Mouse (Mus musculus) layer of hippocampus, adult 11-12 months (tissue): ENCODE measurements around the gene Sox10.

Source experiments
- DNase-seq: peaks from one replicate; pipeline ENCODE4 v3.0.0; 2022; ENCODE audit warnings: low spot score

Gene Sox10

DNA sequence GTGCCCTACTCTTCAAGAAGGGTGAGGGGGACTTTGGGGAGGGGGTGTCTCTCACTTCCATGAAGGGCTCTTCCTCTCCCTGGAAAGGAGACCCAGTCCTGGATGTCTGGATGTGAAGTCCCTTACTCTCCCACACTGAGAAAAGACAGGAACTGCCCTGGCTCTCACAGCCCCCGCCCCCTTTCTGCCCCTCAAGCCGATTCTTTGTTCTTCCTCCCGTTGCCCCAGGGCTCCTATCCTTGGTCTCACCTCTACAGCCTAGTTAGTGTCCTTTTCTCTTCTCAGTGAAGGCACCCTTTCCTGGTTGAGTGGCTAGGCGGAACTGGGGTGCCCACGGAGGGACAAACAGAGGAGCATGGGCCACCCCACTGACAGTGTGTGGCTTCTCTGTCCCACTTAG is at the start of gene Sox10:
Sox10 (minus strand) TSS at position 101 of the 400 bp plus-strand sequence.
- DNase-seq: no peak

DNA sequence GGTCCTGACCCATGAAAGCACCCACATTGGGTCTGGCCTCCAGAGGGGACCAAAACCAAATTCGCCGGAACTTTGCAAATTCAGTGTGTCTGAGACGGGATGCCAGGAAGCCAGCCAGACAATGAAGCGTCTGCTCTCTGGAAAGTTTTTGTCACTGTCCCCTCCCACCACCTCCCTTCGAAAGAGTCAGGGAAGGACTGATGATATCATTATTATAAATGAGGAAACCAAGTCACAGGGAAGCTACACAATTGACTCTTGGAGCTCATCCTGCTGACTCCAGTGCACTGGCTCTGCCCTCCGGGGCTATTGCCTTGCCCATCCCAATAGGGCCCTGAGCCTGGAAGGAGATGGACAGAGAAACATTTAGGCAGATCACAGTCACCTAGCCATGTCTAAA is 48.6 kb upstream of the Sox10 start:
- no peak for DNase-seq

DNA sequence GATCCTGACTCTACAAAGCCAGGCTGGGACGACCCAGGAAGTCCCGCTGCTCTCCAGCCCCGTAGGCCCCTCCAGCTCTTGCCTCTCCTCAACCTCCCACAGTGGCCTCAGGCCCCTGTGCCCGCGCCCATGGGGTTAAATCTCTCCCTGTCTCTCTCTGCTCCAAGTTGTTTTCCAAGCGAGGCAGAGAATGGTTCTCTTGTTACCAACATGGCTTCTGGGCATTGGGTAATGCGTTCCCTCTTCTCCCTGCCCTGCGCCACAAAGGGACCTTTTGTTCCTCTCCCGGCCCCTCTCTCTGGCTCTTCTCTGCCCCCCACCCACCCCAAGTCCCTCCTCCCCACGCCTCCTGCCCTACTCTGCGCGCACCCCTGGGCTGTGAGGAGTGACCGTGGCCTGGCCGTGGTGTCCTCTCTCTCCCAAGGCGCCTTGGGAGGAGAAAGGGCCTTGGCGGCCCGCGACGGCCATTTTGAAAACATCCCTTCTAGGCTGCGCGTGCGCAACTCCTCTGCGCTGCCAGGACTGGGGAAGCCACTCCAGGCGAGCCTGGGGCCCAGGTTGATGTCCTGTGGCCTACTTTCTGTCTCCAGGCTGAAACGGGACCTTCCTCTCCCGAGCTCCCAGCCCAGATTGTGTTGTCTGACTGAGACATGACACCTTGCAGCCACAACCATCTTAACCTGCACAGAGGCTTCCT is 47.9 kb upstream of the Sox10 start:
- DNase-seq: peak; percentile 52

DNA sequence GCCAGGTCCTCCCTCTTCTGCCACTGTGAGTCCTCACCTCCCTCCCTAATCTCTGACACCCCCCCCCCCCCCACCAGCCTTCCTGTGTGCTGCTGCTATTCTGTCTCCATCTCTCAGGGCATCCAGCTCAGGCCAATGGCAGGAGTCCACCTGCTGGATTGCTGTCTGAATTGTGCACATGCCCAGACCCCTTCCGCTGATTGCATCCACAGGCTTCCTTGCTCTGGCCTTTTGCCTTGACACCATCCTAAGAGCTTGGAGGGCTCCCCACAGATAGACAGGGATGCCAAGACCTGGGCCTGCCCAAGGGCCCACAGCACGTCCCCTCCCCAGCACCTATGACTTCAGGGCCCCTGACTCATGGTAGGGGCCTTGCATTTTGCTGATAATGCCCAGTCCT is 45.3 kb upstream of the Sox10 start:
- no peak for DNase-seq

DNA sequence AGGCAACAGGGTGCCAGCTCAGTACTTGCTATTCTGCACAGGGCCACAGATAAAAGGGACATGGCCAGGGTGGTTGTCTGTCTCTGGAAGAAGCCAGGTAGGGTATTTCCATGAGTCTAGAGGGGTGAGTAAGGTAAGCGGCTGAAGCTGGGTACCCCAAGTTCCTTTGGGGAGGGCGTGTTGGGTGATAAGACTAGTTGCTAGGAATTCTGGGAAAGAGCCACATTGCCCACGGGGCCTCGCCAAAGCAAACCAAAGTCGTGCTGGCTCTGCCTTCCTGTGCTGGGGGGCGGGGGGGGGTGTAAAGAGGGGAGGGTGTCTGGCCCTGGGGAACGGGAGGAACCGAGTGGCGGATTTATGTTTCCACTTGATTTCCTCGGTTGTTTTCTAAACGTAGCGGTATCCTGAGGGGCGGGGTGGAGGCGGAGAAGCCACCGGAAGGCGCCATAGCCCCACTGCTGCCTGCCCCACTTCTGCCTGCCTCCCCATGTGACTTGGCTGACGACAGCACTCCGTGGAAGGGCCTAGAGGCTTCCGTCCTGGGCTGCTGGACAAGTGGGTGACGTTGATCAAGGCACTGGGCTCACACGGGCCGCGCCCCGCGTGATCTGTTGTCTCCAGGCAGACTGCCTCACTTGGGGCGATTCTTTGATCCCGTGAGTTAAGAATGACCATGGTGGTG is 43.9 kb upstream of the Sox10 start:
- DNase-seq: peak; percentile 58

DNA sequence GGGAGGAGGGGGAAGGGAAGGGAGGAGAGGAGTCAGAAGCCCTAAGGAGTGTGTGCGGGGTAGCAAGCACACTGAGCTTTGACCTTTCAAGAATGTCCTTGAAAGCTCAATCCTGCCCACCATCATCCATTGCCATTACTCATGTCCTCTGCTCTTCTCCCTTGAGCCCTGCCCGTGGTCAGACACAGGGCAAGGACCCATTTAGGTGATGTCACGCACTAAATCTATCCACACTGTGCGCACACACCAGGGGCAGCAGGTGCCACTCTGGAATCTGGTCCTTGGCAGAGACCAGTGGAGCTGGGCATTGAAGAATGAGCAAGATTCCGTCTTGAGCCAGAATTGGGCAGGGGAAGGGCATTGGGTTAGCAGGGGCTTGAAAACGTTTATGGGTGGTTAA is 43.2 kb upstream of the Sox10 start:
- no peak for DNase-seq

DNA sequence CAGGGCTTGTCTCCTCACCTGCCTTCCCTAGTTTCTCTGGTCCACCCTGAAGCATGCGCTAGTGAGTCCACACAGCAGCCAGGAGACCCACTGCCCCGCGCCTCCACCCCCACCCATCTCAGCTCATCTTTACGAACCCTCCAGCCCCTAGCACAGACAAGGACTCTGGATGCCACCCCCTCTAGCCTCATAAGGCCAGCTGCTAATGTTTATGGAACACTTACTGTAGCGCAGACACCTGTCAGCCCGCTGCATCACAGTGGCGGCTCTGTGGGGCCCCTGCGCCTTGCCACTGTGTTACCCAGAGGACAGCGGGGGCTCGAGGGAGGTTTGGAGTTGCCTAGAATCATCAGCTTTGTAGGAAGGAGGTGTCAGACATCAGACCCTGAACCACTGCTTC is 37.5 kb upstream of the Sox10 start:
- DNase-seq: no peak

DNA sequence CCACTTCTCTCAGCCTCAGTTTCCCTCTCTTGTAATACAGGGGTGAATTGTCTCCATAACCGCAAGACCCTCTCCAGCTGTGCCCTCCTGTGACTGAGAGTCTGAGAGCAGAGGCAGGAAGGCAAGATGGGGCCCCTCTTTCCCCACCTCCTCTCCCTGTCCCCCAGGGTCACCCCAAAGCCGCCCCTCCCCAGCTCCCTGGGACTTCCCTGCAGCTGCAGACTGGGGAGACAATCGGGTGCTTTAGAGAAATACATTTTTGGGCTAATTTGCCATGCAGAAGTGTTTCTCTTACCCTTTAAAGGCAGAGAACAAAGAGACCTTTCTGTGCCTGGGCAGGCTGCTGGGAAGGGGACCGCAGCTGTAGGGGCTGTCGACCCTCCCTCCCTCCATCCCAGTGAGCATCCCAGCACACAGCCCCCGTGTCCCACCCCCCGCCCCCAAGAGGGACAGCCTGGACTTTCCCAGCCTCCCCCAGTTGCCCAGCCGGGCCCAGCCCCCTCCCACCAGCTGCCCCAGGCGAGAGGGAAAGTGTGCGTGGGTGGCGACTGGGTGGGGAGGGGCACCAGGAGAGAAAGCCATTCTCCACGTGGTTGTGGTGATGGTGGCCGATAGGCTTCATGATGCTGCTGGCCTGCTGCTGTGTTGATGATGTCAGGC is 36.6 kb upstream of the Sox10 start:
- DNase-seq: peak; percentile 57

DNA sequence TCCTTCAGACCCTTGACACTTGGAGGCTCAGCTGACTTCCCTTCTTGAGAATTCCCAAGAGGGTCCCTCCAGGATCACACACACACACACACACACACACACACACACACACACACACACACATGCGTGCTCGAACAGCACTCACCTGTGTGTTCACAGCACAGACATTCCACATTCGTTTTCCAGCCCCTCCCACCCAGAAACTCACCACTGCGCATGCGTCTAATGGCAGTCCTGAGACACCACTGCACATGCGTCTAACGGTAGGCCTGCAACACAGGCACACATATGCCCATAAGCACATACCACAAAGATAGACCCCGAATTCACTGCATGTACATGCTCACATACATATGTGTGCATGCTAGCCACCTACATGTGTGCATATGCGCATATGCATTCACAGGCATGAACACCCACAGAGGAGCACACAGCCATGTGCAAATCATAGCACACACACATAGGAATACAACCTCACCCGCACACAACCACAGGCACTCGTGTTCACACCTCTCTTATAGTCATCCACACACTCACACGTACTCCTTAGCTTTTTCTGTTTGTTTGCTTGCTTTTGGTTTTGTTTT is 34.4 kb upstream of the Sox10 start:
- DNase-seq: no peak

DNA sequence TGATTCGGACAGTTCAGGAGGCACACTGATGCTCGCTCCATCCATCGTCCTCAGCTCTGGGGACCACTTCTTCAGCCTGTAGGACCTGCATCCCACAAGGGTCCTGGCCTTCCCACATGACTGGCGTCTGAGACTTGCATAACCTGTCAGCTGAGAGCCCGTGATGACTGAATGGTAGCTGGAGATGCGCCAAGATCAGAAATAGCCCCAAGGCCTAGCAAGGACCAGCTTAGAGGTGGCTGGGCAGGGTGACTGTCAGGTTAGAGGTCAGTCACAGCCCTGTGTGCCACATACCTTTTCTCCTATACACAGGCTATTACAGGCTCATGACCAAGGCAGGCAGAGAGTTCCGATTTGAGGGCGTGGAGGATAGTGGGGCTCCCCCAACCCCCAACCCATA is 30.5 kb upstream of the Sox10 start:
- no peak for DNase-seq

DNA sequence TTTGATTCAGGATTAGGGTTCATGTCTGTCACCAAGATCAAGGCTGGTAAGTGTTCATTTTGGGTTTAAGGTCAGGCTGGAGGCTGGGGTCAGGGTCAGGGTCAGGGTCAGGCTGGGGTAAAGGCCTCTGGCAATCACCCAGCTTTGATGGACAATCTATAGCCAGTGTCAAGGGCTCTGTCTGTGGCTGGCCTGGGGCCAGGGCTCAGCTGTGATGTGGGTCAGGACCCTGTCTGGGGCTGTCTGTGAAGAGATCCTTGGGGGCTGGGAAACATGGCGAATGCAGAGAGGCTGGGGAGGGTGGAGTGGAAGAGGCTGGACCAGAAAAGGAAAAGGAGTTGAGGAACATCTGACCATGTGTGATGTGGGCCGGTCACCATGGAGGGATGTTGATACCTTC is 29.9 kb upstream of the Sox10 start:
- no peak for DNase-seq

DNA sequence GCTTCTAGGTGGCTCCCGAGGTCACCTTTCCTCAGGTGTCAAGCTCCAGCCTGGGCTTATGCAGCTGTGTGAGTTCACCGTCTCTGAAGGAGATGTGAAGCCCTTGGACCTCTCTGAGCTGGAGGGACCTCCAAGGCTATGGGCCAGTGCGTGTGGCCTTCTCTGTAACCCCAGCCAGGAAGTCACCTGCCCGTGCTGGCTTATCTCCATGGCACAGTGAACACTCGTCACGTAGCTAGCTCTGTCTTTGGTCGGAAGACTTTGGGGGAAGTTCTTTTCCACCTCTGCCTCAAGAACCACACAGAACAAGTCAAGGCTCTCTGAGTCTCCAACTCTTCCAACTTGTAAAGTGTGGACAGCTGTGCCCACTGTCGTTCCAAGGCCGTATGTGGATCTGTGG is 29.0 kb upstream of the Sox10 start:
- DNase-seq: no peak

DNA sequence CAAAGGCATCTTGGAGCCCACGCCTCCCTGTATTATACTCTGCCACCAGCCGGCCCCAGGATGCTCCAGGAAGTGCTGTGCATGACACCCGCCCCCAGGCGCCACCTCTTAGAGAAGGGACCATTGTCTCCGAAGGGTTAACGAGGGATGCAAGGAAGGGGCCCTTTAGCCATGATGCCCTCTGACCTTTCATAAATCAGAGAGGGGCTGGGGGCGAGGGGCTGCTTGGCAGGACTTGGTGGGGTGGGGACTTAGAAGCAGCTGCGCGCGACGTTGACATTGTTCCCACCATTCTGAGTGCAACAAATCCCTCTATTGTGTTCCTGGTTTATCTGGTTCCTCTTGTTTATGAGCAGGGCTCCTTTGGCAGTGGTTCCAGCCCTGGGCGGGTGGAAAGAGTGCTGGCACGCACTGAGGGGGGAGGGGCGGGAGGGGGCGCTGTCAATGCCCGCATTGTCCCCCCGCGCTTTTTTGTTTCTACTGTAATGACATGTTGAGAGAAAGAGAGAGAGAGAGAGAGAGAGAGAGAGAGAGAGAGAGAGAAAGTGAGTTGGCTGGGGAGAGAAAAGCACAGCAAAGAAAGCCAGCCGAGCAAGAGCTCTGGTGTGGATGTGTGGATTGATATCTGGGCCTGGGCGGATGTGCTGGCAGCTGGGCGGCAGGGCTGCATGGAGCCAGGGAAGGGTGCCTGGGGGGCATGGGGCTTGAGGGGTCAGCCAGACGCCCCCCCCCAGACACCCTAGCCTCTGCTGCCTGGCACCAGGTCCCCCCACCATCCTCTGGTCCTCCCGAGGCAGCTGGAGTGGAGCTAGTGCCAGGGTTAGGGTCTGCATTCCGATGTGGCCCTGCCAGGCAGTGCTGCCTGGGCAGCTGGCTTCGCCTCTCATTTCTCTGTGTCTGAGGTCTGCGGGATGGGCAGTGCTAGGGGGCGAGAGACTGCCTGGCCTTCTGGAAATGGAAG is 28.1 kb upstream of the Sox10 start:
- DNase-seq: peak; percentile 68

DNA sequence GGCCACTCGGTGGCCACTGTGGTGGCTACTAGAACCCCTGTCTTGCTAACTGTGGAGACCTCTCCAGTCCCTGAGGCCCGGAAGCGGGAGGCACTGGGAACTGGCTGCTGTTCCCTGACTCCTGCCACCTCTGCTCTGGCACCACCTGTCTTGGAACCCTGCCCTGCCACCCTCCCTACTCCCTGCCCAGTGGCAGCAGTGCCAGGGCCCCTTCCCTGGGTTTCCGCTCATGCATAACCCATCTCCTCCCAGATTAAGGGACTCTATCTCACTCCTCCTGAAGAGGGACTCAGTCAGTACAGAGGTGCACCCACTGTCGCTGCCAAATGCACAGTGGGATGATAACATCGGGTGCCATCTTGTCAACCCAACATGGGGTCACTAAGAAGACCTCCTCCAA is 27.4 kb upstream of the Sox10 start:
- no peak for DNase-seq

DNA sequence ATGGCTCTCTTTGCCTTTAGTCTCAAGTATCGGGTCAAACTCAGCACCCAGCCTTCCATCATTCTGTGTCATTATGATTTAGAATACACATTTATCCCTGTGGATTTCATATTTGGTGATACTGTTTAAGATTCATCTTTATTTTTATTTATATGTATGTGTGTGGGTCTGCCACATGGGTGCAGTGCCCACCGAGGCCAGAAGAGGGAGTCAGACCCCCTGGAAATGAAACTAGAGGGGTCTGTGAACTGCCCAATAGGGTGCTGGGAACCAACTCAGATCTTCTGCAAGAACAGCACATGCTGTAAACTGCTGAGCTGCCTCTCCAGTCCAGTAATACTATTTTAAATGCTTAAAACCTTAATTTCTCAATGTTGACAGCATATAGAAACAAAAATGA is 26.4 kb upstream of the Sox10 start:
- no peak for DNase-seq

DNA sequence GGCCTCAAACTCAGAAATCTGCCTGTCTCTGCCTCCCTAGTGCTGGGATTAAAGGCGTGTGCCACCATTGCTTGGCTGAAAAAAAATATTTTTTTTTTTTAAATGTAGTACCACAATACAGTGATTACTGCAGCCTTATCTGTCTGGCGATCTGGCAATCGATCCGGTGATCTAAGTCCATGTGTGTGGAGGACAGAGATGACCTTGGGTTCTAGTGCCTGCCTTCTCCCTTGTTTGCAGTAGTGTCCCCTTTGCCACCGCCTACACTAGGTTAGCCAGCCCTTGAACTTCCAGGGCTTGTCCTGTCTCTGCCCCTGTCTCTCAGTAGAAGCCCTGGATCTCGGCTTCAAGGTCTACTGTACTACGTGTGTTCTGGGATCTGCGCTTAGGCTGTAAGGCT is 22.8 kb upstream of the Sox10 start:
- no peak for DNase-seq

DNA sequence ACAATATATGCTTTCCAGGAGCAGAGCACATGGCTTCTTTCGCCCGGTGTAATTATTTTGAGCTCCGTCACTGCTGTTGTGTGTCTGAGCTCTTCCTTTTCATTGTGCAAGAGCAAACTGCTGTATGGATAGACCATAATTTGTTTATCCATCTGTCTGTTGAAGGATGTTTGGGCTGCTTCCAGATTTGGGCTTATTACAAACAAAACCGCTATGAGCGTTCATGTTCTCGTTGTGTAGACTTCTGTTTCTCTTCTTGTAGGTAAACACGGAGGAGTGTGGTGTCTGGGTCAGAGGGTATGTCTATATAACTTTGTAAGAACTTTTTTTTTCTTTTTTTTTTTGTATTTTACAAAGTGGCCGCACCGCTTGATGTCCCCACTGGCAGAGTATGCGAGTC is 20.2 kb upstream of the Sox10 start:
- DNase-seq: no peak

DNA sequence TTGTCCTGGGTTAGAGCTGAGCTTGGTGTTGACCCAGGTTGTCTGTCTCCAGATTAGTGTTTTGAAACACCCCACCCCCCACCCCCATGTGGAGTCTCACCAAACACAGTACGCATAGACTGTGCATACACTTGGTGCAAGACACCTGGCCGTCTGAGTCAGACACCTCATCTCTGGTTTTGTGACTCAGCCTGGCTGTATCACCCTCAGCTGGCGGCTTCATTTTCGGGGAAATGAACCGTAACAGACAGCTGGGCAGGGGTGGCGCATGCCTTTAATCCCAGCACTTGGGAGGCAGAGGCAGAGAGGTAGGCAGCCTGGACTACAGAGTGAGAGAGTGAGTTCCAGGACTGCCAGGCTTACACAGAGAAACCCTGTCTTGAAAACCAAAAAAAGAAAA is 11.9 kb upstream of the Sox10 start:
- no peak for DNase-seq

DNA sequence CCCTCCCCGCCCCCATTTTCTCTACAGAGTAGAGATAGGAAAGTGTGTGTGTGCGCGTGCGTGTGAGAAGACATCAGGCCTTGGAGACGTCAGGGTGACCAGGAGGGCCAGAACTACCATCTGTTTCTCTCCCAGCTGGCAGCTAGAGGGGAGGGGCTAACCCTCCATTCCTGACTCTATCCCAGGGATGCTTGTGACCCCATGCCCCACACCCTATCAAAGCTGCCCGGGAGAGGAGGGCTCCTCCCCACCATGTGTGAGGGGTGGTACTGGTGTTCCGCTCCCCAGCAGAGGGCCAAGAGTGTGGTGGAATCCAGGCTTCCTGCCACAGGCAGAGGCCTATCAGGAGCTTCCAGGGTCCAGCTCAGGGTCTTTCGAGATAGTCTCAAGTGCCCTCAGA is 1.7 kb upstream of the Sox10 start:
- DNase-seq: no peak

DNA sequence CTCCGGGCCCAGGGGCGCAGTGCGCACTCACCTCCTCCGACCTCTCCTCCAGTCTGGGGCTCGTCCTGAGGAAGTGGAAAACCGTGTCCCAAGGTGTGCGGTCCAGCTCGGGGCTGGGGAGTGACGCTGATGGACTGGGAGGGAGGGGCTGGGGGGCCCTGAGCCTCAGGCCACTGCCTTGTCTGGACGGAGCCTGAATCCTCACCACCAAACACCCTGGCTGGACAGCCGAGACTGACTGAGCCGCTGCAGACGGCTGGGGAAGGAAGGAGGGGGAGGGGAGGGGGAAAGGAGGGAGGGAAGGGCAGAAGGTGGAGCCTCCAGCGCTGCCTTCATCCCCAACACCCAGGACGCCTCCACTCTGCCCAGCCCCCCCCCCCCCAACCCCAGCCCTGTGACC is 789 bp downstream of the Sox10 start:
- no peak for DNase-seq

DNA sequence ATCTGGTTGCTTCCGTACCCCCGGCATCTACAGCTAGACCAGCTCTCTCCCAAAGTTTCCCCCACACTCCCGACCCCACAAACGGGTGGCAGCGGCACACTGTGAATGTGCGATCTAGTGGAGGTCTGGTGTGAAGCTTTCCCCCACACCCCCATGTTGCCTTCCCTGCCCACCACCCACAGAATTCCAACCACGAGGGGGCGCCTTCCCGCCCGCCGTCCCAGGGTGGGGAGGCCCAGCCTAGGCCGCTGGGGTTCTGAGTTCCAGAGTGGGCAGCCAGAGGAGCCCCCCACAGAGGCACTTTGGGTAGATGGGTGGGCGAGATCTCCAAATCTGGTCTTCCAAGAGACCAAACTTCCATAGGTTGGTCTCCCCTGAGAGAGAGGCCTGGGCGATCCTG is 2.2 kb downstream of the Sox10 start:
- no peak for DNase-seq

DNA sequence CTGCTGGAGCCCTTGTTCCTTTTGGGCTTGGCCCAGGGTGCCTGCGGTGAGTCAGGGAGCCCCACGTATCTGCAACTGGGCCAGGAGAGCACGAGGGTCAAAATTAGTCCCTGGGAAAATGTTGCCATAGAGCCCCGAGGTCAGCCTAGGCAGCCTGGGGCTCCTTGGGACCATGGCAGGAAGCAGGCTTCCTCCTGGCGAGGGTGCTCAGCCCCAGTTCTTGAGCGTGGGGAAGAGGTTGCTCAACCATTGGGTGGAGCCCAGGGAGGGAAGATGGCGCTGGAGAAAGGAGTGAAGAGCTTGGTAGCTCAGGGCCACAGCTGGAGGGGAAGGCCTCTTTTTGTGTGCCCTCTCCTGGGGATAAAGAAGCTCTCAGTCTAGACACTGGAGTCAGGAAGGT is 2.7 kb downstream of the Sox10 start:
- DNase-seq: no peak
